Mouse (Mus musculus) frontal cortex, postnatal 10 days (tissue): ENCODE measurements around the gene Dmrt1.
"Not testable (repeated sequence)": the region's sequence is repeated elsewhere in the genome, so short reads cannot be mapped to it uniquely, and the experiment has no call there.

Experiments used
- DNase-seq, 2 experiments: peaks; one replicate each; pipeline ENCODE4 v3.0.0; 2022; ENCODE audit warnings: low spot score in 2 of 2, mixed read lengths in 1 of 2

Gene Dmrt1

GRCm38 (mm10) chr19:25505360-25506196 is at the start of gene Dmrt1:
TSS of gene Dmrt1 (plus strand) at chr19:25505618.
- DNase-seq, result peak in 1 of 2 experiments; percentile 10

GRCm38 (mm10) chr19:25460760-25461159 is 44.7 kb upstream of the Dmrt1 start:
- no peak for DNase-seq

GRCm38 (mm10) chr19:25461553-25462320 is 43.7 kb upstream of the Dmrt1 start:
- DNase-seq, result no peak

- DNase-seq, result not testable (repeated sequence)
Observed at GRCm38 (mm10) chr19:25475806-25476205, 29.6 kb upstream of the Dmrt1 start.

- DNase-seq, result no peak
Observed at GRCm38 (mm10) chr19:25479152-25479669, 26.2 kb upstream of the Dmrt1 start.

GRCm38 (mm10) chr19:25480820-25481219 is 24.6 kb upstream of the Dmrt1 start:
- DNase-seq, result no peak

- no peak for DNase-seq
Observed at GRCm38 (mm10) chr19:25486561-25486960, 18.9 kb upstream of the Dmrt1 start.

- no peak for DNase-seq
Observed at GRCm38 (mm10) chr19:25487350-25487749, 18.1 kb upstream of the Dmrt1 start.

- DNase-seq, result no peak
Observed at GRCm38 (mm10) chr19:25488546-25488945, 16.9 kb upstream of the Dmrt1 start.

- no peak for DNase-seq
Observed at GRCm38 (mm10) chr19:25489546-25489945, 15.9 kb upstream of the Dmrt1 start.

- DNase-seq, result no peak
Observed at GRCm38 (mm10) chr19:25497434-25497833, 8.0 kb upstream of the Dmrt1 start.

- no peak for DNase-seq
Observed at GRCm38 (mm10) chr19:25504878-25505277, 540 bp upstream of the Dmrt1 start.

- DNase-seq, result no peak
Observed at GRCm38 (mm10) chr19:25506616-25507015, 1.2 kb downstream of the Dmrt1 start.

- no peak for DNase-seq
Observed at GRCm38 (mm10) chr19:25514986-25515530, 9.6 kb downstream of the Dmrt1 start.

GRCm38 (mm10) chr19:25524156-25524555 is 18.7 kb downstream of the Dmrt1 start:
- DNase-seq, result no peak

- no peak for DNase-seq
Observed at GRCm38 (mm10) chr19:25525726-25526125, 20.3 kb downstream of the Dmrt1 start.

- no peak for DNase-seq
Observed at GRCm38 (mm10) chr19:25529673-25530072, 24.3 kb downstream of the Dmrt1 start.

- DNase-seq, result peak; percentile 9 to 25
Observed at GRCm38 (mm10) chr19:25545714-25546340, 40.4 kb downstream of the Dmrt1 start.

GRCm38 (mm10) chr19:25547086-25547643 is 41.7 kb downstream of the Dmrt1 start:
- no peak for DNase-seq

- DNase-seq, result no peak
Observed at GRCm38 (mm10) chr19:25550346-25550745, 44.9 kb downstream of the Dmrt1 start.

GRCm38 (mm10) chr19:25551053-25551452 is 45.6 kb downstream of the Dmrt1 start:
- no peak for DNase-seq
